Mouse (Mus musculus): ENCODE data around the gene Nedd9.

- TF ChIP-seq HCFC1 (IDR thresholded peaks at IDR 0.05; ENCODE audit: borderline replicate concordance, insufficient read depth, low read length), result no peak
- TF ChIP-seq MAFK (IDR thresholded peaks at IDR 0.05; ENCODE audit: insufficient read depth, low read depth, low read length), result no peak
- TF ChIP-seq ZC3H11A (IDR thresholded peaks at IDR 0.05; ENCODE audit: borderline replicate concordance, low read depth, low read length), result no peak
Measured at GRCm38 (mm10) chr13:41423463-41424074, 63.6 kb downstream of the Nedd9 start.

Measured in ES-E14 (cell line).